Mouse (Mus musculus) limb, embryonic 15.5 days (tissue): ENCODE measurements around the gene Rsph10b. TPM values are rescaled to one million over a fixed set of nuclear protein-coding genes. Genes with fewer than 3 reads are reported as not detected.
"Not testable (repeated sequence)": the region's sequence is repeated elsewhere in the genome, so short reads cannot be mapped to it uniquely, and the experiment has no call there.

Experiments
- ATAC-seq: fragments of 200-750 bp; cut with Nextera tagmentation; 2 replicates; pipeline ENCODE4 v1.8.0; 2017; ENCODE audit warnings: low read depth, moderate TSS enrichment; ENCODE audit not compliant: insufficient number of reproducible peaks, low FRiP score, low TSS enrichment
- H3K27ac ChIP-seq: fragments of 300-500 bp; sonication (generic); 2 replicates; pipeline ENCODE4 v1.5.1; 2015; ENCODE audit warnings: moderate library complexity, mild to moderate bottlenecking, inconsistent platforms
- H3K27me3 ChIP-seq: fragments of 300-500 bp; sonication (generic); 2 replicates; pipeline ENCODE4 v1.6.1; 2015; ENCODE audit warnings: inconsistent platforms
- H3K36me3 ChIP-seq: fragments of 300-500 bp; sonication (generic); 2 replicates; pipeline ENCODE4 v1.6.1; 2015; ENCODE audit warnings: inconsistent platforms
- H3K4me1 ChIP-seq: fragments of 300-500 bp; sonication (generic); 2 replicates; pipeline ENCODE4 v1.6.1; 2015; ENCODE audit warnings: inconsistent platforms
- H3K4me2 ChIP-seq: fragments of 300-500 bp; sonication (generic); 2 replicates; pipeline ENCODE4 v1.6.1; 2015; ENCODE audit warnings: mild to moderate bottlenecking, inconsistent platforms
- H3K4me3 ChIP-seq: fragments of 300-500 bp; sonication (generic); 2 replicates; pipeline ENCODE4 v1.5.1; 2015; ENCODE audit warnings: mild to moderate bottlenecking, inconsistent platforms
- H3K9ac ChIP-seq: fragments of 300-500 bp; sonication (generic); 2 replicates; pipeline ENCODE4 v1.6.1; 2015; ENCODE audit warnings: inconsistent platforms
- H3K9me3 ChIP-seq: fragments of 300-500 bp; sonication (generic); 2 replicates; pipeline ENCODE4 v1.6.1; 2016; ENCODE audit warnings: inconsistent platforms
- WGBS: fragments of 180-500 bp; shearing (Covaris S2); methylation state at CpG from one replicate; pipeline ENCODE4 v1.1.7; 2015; 5-methylcytosine and 5-hydroxymethylcytosine counted together
- polyA plus RNA-seq: library from polyadenylated mRNA; unstranded; fragments of >200 nt; fragmentation: Nextera tagmentation; extraction: Ambion mirVana; gene quantifications from 2 replicates; pipeline ENCODE4 v1.2.1, GENCODE M21; 2015

Rsph10b gene
- polyA plus RNA-seq, 1 experiment from 2014 or later, result 1.4 TPM

GRCm38 (mm10) chr5:144002461-144003192 is 69.8 kb downstream of the Rsph10b start:
- no peak overlapping the region for H3K9ac ChIP-seq
- peaks cover 86% of the 10 kb centered on the region for H3K36me3 ChIP-seq
- no peaks in the 10 kb centered on the region for H3K27me3 ChIP-seq
- ATAC-seq, result no peak
- H3K4me2 ChIP-seq, result no peak overlapping the region
- H3K4me3 ChIP-seq, result no peak overlapping the region
- no peaks in the 10 kb centered on the region for H3K4me1 ChIP-seq
- WGBS, result 90% methylated on average over 15 of the region's 15 CpGs
- no peak overlapping the region for H3K27ac ChIP-seq
- no peaks in the 10 kb centered on the region for H3K9me3 ChIP-seq

GRCm38 (mm10) chr5:144013366-144014134 is 80.7 kb downstream of the Rsph10b start:
- not testable (repeated sequence) for H3K27ac ChIP-seq, H3K4me1 ChIP-seq
- H3K4me2 ChIP-seq, result peak overlapping the region; percentile 42

GRCm38 (mm10) chr5:144014551-144015311 is 81.9 kb downstream of the Rsph10b start, which contains the start of gene Ccz1:
Ccz1 (minus strand) TSS chr5:144014877.
- peak within 1 kb of the TSS; percentile 42 for H3K4me2 ChIP-seq
- H3K27ac ChIP-seq, result peak within 1 kb of the TSS; percentile 89
- H3K4me1 ChIP-seq, result no peaks in the 10 kb centered on the region; the same call in 1 of the 2 replicates
- ATAC-seq, result peak; percentile 94
- H3K9ac ChIP-seq, result peak within 1 kb of the TSS; percentile 85
- H3K27me3 ChIP-seq, result no peaks in the 10 kb centered on the region
- WGBS, result 3% methylated on average over 47 of the region's 47 CpGs
- peak within 1 kb of the TSS; percentile 98 for H3K4me3 ChIP-seq
- H3K36me3 ChIP-seq, result peaks cover 23% of the 10 kb centered on the region
- H3K9me3 ChIP-seq, result no peaks in the 10 kb centered on the region

More at GRCm38 (mm10) chr5:144013366-144014134, 80.7 kb downstream of the Rsph10b start:
- not testable (repeated sequence) for H3K27me3 ChIP-seq, ATAC-seq, H3K9ac ChIP-seq, H3K9me3 ChIP-seq
- Histone ChIP-seq H3K4me3 (peak overlapping the region; percentile 98), H3K36me3 (peaks cover 34% of the 10 kb centered on the region)
- 62% methylated on average over 13 of the region's 13 CpGs for WGBS

- 76% methylated on average over 3 of the region's 3 CpGs for WGBS
- Histone ChIP-seq H3K9ac (no peak overlapping the region), H3K9me3 (no peaks in the 10 kb centered on the region), H3K27ac (no peak overlapping the region), H3K4me1 (no peaks in the 10 kb centered on the region; the same call in 1 of the 2 replicates), H3K27me3 (no peaks in the 10 kb centered on the region), H3K4me2 (peak overlapping the region; percentile 42), H3K36me3 (peaks cover 20% of the 10 kb centered on the region), H3K4me3 (peak overlapping the region; percentile 98)
- ATAC-seq, result no peak
Observed at GRCm38 (mm10) chr5:144015312-144015650, 82.4 kb downstream of the Rsph10b start.

DNA sequence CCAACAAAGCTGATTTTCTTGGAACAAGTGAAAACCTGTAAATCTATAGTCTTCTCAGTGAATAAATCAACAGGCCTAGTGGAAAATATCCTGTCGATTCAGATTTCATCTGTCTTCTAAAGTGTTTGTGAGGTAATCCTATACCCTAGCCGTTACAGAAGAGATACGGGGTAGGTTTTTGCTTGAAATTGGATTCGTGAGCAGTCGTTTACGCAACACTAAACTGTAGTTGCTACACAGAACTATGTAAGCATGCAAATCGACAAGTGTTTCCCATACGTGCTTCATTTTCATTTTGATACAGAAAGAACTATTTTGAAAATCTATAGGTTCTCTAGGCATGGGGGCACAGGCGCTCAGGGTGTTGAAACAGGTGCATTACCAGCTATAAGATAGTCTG is 83.0 kb downstream of the Rsph10b start:
- WGBS, result 79% methylated on average over 9 of the region's 9 CpGs

GRCm38 (mm10) chr5:144026620-144027263 is 93.9 kb downstream of the Rsph10b start, which contains the start of gene Ocm:
Ocm (minus strand) TSS chr5:144026670.
- Histone ChIP-seq H3K4me3 (no peak within 1 kb of the TSS), H3K27ac (no peak within 1 kb of the TSS), H3K36me3 (no peaks in the 10 kb centered on the region), H3K9ac (no peak within 1 kb of the TSS), H3K4me1 (no peaks in the 10 kb centered on the region), H3K27me3 (no peaks in the 10 kb centered on the region), H3K4me2 (no peak within 1 kb of the TSS), H3K9me3 (no peaks in the 10 kb centered on the region)
- ATAC-seq, result no peak
- WGBS, result 50% methylated on average over 11 of the region's 11 CpGs

More for the DNA sequence above, 83.0 kb downstream of the Rsph10b start:
- Histone ChIP-seq H3K9ac (no peak overlapping the region), H3K4me1 (no peaks in the 10 kb centered on the region; the same call in 1 of the 2 replicates), H3K4me2 (no peak overlapping the region), H3K27me3 (no peaks in the 10 kb centered on the region), H3K36me3 (peaks cover 14% of the 10 kb centered on the region), H3K27ac (no peak overlapping the region), H3K9me3 (no peaks in the 10 kb centered on the region), H3K4me3 (no peak overlapping the region)
- no peak for ATAC-seq

GRCm38 (mm10) chr5:144032491-144032890 is 99.7 kb downstream of the Rsph10b start:
- Histone ChIP-seq H3K27me3 (no peaks in the 10 kb centered on the region), H3K4me3 (no peak overlapping the region), H3K9me3 (no peaks in the 10 kb centered on the region), H3K4me1 (no peaks in the 10 kb centered on the region), H3K4me2 (no peak overlapping the region), H3K36me3 (no peaks in the 10 kb centered on the region), H3K27ac (no peak overlapping the region), H3K9ac (no peak overlapping the region)
- WGBS, result 82% methylated on average over 7 of the region's 7 CpGs
- no peak for ATAC-seq

GRCm38 (mm10) chr5:144034567-144034966 is 101.7 kb downstream of the Rsph10b start:
- Histone ChIP-seq H3K27me3 (no peaks in the 10 kb centered on the region), H3K9ac (no peak overlapping the region), H3K27ac (no peak overlapping the region), H3K9me3 (no peaks in the 10 kb centered on the region), H3K4me3 (no peak overlapping the region), H3K4me1 (no peaks in the 10 kb centered on the region), H3K36me3 (no peaks in the 10 kb centered on the region), H3K4me2 (no peak overlapping the region)
- 69% methylated on average over 7 of the region's 7 CpGs for WGBS
- ATAC-seq, result no peak

Other genes starting within 250 kb of the Rsph10b start
- 17.4 and 18.1 TPM in 2 replicates for gene Usp42, start 200.8 kb upstream of the Rsph10b start, polyA plus RNA-seq
- 36.5 and 38.5 TPM in 2 replicates for gene Eif2ak1, start 115.2 kb upstream of the Rsph10b start, polyA plus RNA-seq
- gene Ankrd61, start 35.4 kb upstream of the Rsph10b start, polyA plus RNA-seq, result 0.30 and 0.51 TPM in 2 replicates
- gene Aimp2, start 23.2 kb upstream of the Rsph10b start, polyA plus RNA-seq, result 99.5 and 111 TPM in 2 replicates
- gene Pms2, start 23.1 kb upstream of the Rsph10b start, polyA plus RNA-seq, result 23.6 and 26.5 TPM in 2 replicates
- 0.70 and 0.72 TPM in 2 replicates for gene Gm42421, start 4.9 kb upstream of the Rsph10b start, polyA plus RNA-seq
- 63.2 and 66.8 TPM in 2 replicates for gene Ccz1, start 81.8 kb downstream of the Rsph10b start, polyA plus RNA-seq
- 0.40 and 0.68 TPM in 2 replicates for gene Ocm, start 93.6 kb downstream of the Rsph10b start, polyA plus RNA-seq
- 3.2 and 3.5 TPM in 2 replicates for gene Lmtk2, start 167.4 kb downstream of the Rsph10b start, polyA plus RNA-seq